Mouse (Mus musculus): ENCODE data around the gene Fnbp1. TPM values are rescaled to one million over a fixed set of nuclear protein-coding genes. Genes with fewer than 3 reads are reported as not detected.

Gene Fnbp1
- total RNA-seq, 1 experiment from 2014 or later, result 58.5 TPM

- ATAC-seq (replicated peaks in 1 of 2; ENCODE audit: insufficient read depth in 1 of 2, low FRiP score in 2 of 2, low TSS enrichment in 1 of 2, low read depth in 1 of 2, poor library complexity in 2 of 2, severe bottlenecking in 2 of 2), result no peak
Measured at GRCm38 (mm10) chr2:31067696-31068245, 74.0 kb downstream of the Fnbp1 start.

GRCm38 (mm10) chr2:31067059-31067595, 74.7 kb downstream of the Fnbp1 start:
- ATAC-seq (replicated peaks in 1 of 2; ENCODE audit: insufficient read depth in 1 of 2, low FRiP score in 2 of 2, low TSS enrichment in 1 of 2, low read depth in 1 of 2, poor library complexity in 2 of 2, severe bottlenecking in 2 of 2), result no peak

GRCm38 (mm10) chr2:31066019-31066789, 75.6 kb downstream of the Fnbp1 start:
- ATAC-seq (replicated peaks in 1 of 2; ENCODE audit: insufficient read depth in 1 of 2, low FRiP score in 2 of 2, low TSS enrichment in 1 of 2, low read depth in 1 of 2, poor library complexity in 2 of 2, severe bottlenecking in 2 of 2), result no peak

- ATAC-seq (replicated peaks in 1 of 2; ENCODE audit: insufficient read depth in 1 of 2, low FRiP score in 2 of 2, low TSS enrichment in 1 of 2, low read depth in 1 of 2, poor library complexity in 2 of 2, severe bottlenecking in 2 of 2), result peak; percentile 68 to 74
Measured at GRCm38 (mm10) chr2:31061868-31062628, 79.8 kb downstream of the Fnbp1 start.

GRCm38 (mm10) chr2:31060787-31061730, 80.7 kb downstream of the Fnbp1 start:
- ATAC-seq (replicated peaks in 1 of 2; ENCODE audit: insufficient read depth in 1 of 2, low FRiP score in 2 of 2, low TSS enrichment in 1 of 2, low read depth in 1 of 2, poor library complexity in 2 of 2, severe bottlenecking in 2 of 2), result peak; percentile 82 to 97

- ATAC-seq (replicated peaks in 1 of 2; ENCODE audit: insufficient read depth in 1 of 2, low FRiP score in 2 of 2, low TSS enrichment in 1 of 2, low read depth in 1 of 2, poor library complexity in 2 of 2, severe bottlenecking in 2 of 2), result no peak
Measured at GRCm38 (mm10) chr2:31060271-31060670, 81.5 kb downstream of the Fnbp1 start.

GRCm38 (mm10) chr2:31058443-31058842, 83.4 kb downstream of the Fnbp1 start:
- no peak for ATAC-seq (replicated peaks in 1 of 2; ENCODE audit: insufficient read depth in 1 of 2, low FRiP score in 2 of 2, low TSS enrichment in 1 of 2, low read depth in 1 of 2, poor library complexity in 2 of 2, severe bottlenecking in 2 of 2)

- ATAC-seq (replicated peaks in 1 of 2; ENCODE audit: insufficient read depth in 1 of 2, low FRiP score in 2 of 2, low TSS enrichment in 1 of 2, low read depth in 1 of 2, poor library complexity in 2 of 2, severe bottlenecking in 2 of 2), result no peak
Measured at GRCm38 (mm10) chr2:31057549-31058177, 84.1 kb downstream of the Fnbp1 start.

GRCm38 (mm10) chr2:31056070-31056469, 85.7 kb downstream of the Fnbp1 start:
- no peak for ATAC-seq (replicated peaks in 1 of 2; ENCODE audit: insufficient read depth in 1 of 2, low FRiP score in 2 of 2, low TSS enrichment in 1 of 2, low read depth in 1 of 2, poor library complexity in 2 of 2, severe bottlenecking in 2 of 2)

- ATAC-seq (replicated peaks in 1 of 2; ENCODE audit: insufficient read depth in 1 of 2, low FRiP score in 2 of 2, low TSS enrichment in 1 of 2, low read depth in 1 of 2, poor library complexity in 2 of 2, severe bottlenecking in 2 of 2), result no peak
Measured at GRCm38 (mm10) chr2:31053851-31054340, 87.9 kb downstream of the Fnbp1 start.

GRCm38 (mm10) chr2:31053426-31053825, 88.4 kb downstream of the Fnbp1 start:
- ATAC-seq (replicated peaks in 1 of 2; ENCODE audit: insufficient read depth in 1 of 2, low FRiP score in 2 of 2, low TSS enrichment in 1 of 2, low read depth in 1 of 2, poor library complexity in 2 of 2, severe bottlenecking in 2 of 2), result no peak

- no peak for ATAC-seq (replicated peaks in 1 of 2; ENCODE audit: insufficient read depth in 1 of 2, low FRiP score in 2 of 2, low TSS enrichment in 1 of 2, low read depth in 1 of 2, poor library complexity in 2 of 2, severe bottlenecking in 2 of 2)
Measured at GRCm38 (mm10) chr2:31052441-31052840, 89.4 kb downstream of the Fnbp1 start.

GRCm38 (mm10) chr2:31048037-31048436, 93.8 kb downstream of the Fnbp1 start:
- ATAC-seq (replicated peaks in 1 of 2; ENCODE audit: insufficient read depth in 1 of 2, low FRiP score in 2 of 2, low TSS enrichment in 1 of 2, low read depth in 1 of 2, poor library complexity in 2 of 2, severe bottlenecking in 2 of 2), result no peak

GRCm38 (mm10) chr2:31043856-31044255, 98.0 kb downstream of the Fnbp1 start:
- ATAC-seq (replicated peaks in 1 of 2; ENCODE audit: insufficient read depth in 1 of 2, low FRiP score in 2 of 2, low TSS enrichment in 1 of 2, low read depth in 1 of 2, poor library complexity in 2 of 2, severe bottlenecking in 2 of 2), result no peak

GRCm38 (mm10) chr2:31042881-31043280, 98.9 kb downstream of the Fnbp1 start:
- ATAC-seq (replicated peaks in 1 of 2; ENCODE audit: insufficient read depth in 1 of 2, low FRiP score in 2 of 2, low TSS enrichment in 1 of 2, low read depth in 1 of 2, poor library complexity in 2 of 2, severe bottlenecking in 2 of 2), result no peak

GRCm38 (mm10) chr2:31041386-31041785, 100.4 kb downstream of the Fnbp1 start:
- ATAC-seq (replicated peaks in 1 of 2; ENCODE audit: insufficient read depth in 1 of 2, low FRiP score in 2 of 2, low TSS enrichment in 1 of 2, low read depth in 1 of 2, poor library complexity in 2 of 2, severe bottlenecking in 2 of 2), result no peak
